Comparison of ENCODE assay signal across 16 mouse cellular contexts in the genomic region with DNA sequence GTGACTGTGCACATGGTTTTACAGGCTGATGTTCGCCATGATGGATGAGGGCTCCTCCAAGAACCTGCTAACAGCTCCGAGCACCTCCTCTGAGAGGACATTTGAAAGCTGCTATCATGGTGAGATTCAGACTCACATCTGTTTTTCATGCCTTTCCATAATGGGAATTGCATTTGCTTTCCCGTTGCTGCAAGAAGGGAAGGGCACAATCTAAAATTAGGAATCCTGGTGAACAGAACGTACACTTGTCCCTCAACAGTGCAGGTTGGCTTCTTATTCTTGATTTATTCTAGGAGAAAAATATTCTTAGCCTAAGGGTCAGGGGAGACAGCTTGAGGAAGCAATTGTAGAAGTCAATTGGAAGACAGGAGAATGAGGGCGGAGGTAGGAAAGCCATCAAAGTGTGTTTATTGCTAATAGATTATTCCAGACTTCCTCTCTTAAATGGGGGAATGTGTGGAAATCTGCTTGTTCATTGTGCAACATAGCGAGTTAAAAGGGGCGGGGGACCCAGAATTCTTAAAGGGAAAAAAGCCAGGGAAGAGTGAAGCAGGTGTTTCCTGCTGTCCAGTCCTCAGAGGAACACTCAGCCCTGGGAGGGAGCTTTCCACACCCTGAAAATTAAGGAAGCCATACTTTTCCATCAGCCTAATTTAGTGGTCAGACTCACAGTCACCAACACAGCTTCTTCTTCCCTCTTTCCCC.
"Had no signal": no experiment of that assay in that cellular context is flagged by ENCODE, and none has a peak within 500 bp of the region (broad histone marks: within the 10 kb centered on the region; RNA-seq: fewer than 3 reads in every experiment).

No protein-coding gene starts in this region.

- H3K4me3 ChIP-seq: limb, embryonic 15.5 days; liver, embryonic 12.5 days; midbrain, embryonic 12.5 days; neural tube, embryonic 12.5 days had no signal

- H3K27ac ChIP-seq: kidney, postnatal 0 days; limb, embryonic 15.5 days; liver, embryonic 12.5 days; midbrain, embryonic 12.5 days; neural tube, embryonic 12.5 days had no signal

- H3K27me3 ChIP-seq: limb, embryonic 15.5 days; liver, embryonic 12.5 days; midbrain, embryonic 12.5 days; neural tube, embryonic 12.5 days had no signal

- H3K36me3 ChIP-seq: limb, embryonic 15.5 days; liver, embryonic 12.5 days; midbrain, embryonic 12.5 days; neural tube, embryonic 12.5 days had no signal

- DNase-seq: kidney, postnatal 36 days; layer of hippocampus, adult 9-11 months; layer of hippocampus, postnatal 36 days; lung, embryonic 14.5 days; lung, postnatal 10 days; lung, postnatal 4 days; retina, postnatal 1 day; right cerebral cortex, postnatal 4 days; spleen, adult 18-20 months; thymus, adult 18-20 months; thymus, postnatal 14 days had no signal

- H3K4me2 ChIP-seq: limb, embryonic 15.5 days; liver, embryonic 12.5 days; lung, embryonic 14.5 days; midbrain, embryonic 12.5 days; neural tube, embryonic 12.5 days had no signal

- H3K4me1 ChIP-seq: liver, embryonic 12.5 days had no signal

- ATAC-seq: liver, embryonic 12.5 days had no signal

- H3K9me3 ChIP-seq: limb, embryonic 15.5 days; liver, embryonic 12.5 days; midbrain, embryonic 12.5 days; neural tube, embryonic 12.5 days had no signal

- H3K9ac ChIP-seq: limb, embryonic 15.5 days; liver, embryonic 12.5 days; lung, embryonic 14.5 days; midbrain, embryonic 12.5 days; neural tube, embryonic 12.5 days had no signal
